Mouse (Mus musculus) forebrain, postnatal 0 days (tissue): ENCODE data around the gene Lgals4. TPM values are rescaled to one million over a fixed set of nuclear protein-coding genes. Genes with fewer than 3 reads are reported as not detected.

ENCODE experiments used
- ATAC-seq: fragments of 200-750 bp; cut with Nextera tagmentation; 2 replicates; pipeline ENCODE4 v1.8.0; 2017; ENCODE audit warnings: mild to moderate bottlenecking, moderate library complexity
- DNase-seq: peaks from one replicate; pipeline ENCODE4 v3.0.0-alpha.2; 2015
- H3K27ac ChIP-seq: fragments of 300-500 bp; sonication (generic); 2 replicates; pipeline ENCODE4 v1.5.1; 2014; ENCODE audit warnings: low read depth, mild to moderate bottlenecking, antibody characterized with exemption, low read length, moderate library complexity, mixed read lengths
- H3K27me3 ChIP-seq: fragments of 300-500 bp; sonication (generic); 2 replicates; pipeline ENCODE4 v1.6.1; 2014; ENCODE audit warnings: mild to moderate bottlenecking, low read length, mixed read lengths; ENCODE audit not compliant: insufficient read depth
- H3K36me3 ChIP-seq: fragments of 300-500 bp; sonication (generic); 2 replicates; pipeline ENCODE4 v1.6.1; 2014; ENCODE audit warnings: mild to moderate bottlenecking, moderate library complexity; ENCODE audit not compliant: insufficient read depth
- H3K4me1 ChIP-seq: fragments of 300-500 bp; sonication (generic); 2 replicates; pipeline ENCODE4 v1.6.1; 2014; ENCODE audit warnings: antibody characterized with exemption; ENCODE audit not compliant: insufficient read depth
- H3K4me2 ChIP-seq: fragments of 300-500 bp; sonication (generic); 2 replicates; pipeline ENCODE4 v1.6.1; 2014; ENCODE audit warnings: low read depth, mild to moderate bottlenecking, moderate library complexity
- H3K4me3 ChIP-seq: fragments of 300-500 bp; sonication (generic); 2 replicates; pipeline ENCODE4 v1.5.1; 2014; ENCODE audit warnings: low read depth, low read length, mixed read lengths
- H3K9ac ChIP-seq: fragments of 300-500 bp; sonication (generic); 2 replicates; pipeline ENCODE4 v1.6.1; 2014; ENCODE audit warnings: mild to moderate bottlenecking
- H3K9me3 ChIP-seq: fragments of 300-500 bp; sonication (generic); 2 replicates; pipeline ENCODE4 v1.6.1; 2016; ENCODE audit warnings: low read length
- CTCF ChIP-seq: sonication (generic); IDR thresholded peaks from 2 replicates; pipeline ENCODE4 v1.5.1; 2016; ENCODE audit warnings: antibody characterized with exemption, control low read depth, low read depth
- WGBS: fragments of 180-500 bp; shearing (Covaris S2); extraction: QIAGEN DNeasy Blood & Tissue Kit; methylation state at CpG from one replicate; pipeline ENCODE4 v1.1.7; 2014; 5-methylcytosine and 5-hydroxymethylcytosine counted together
- polyA plus RNA-seq: library from polyadenylated mRNA; unstranded; fragments of >200 nt; fragmentation: Nextera tagmentation; extraction: Ambion mirVana; gene quantifications from 2 replicates; pipeline ENCODE4 v1.2.1, GENCODE M21; 2015
- total RNA-seq: library from RNA; depleted of rRNA; stranded (reverse); fragments of >200 nt; gene quantifications from 2 replicates; pipeline ENCODE4 v1.2.3, GENCODE M21; 2014

Gene Lgals4
- total and polyA plus RNA-seq, 2 experiments from 2014 or later = 2.4 to 3.5 TPM

- no peaks in the 10 kb centered on the region for H3K9me3 ChIP-seq
- H3K4me2 ChIP-seq = peak within 1 kb of the TSS; percentile 95
- WGBS = 4% methylated on average over 35 of the region's 35 CpGs
- H3K36me3 ChIP-seq = peaks cover 3% of the 10 kb centered on the region
- ATAC-seq = no peak
- H3K4me1 ChIP-seq = peaks cover 16% of the 10 kb centered on the region
- no peak for TF ChIP-seq CTCF
- H3K27ac ChIP-seq = peak within 1 kb of the TSS; percentile 99
- peak; percentile 72 for DNase-seq
- peak within 1 kb of the TSS; percentile 90 for H3K4me3 ChIP-seq
- no peaks in the 10 kb centered on the region for H3K27me3 ChIP-seq
- peak within 1 kb of the TSS; percentile 83 for H3K9ac ChIP-seq
These were observed 25.3 kb upstream of the Lgals4 start, which contains the start of gene Hnrnpl for GRCm38 (mm10) chr7:28808221-28808941. TSS of gene Hnrnpl (plus strand) at chr7:28808541.

GRCm38 (mm10) chr7:28808957-28809393 is 24.7 kb upstream of the Lgals4 start:
- Histone ChIP-seq H3K27ac (peak overlapping the region; percentile 99), H3K4me1 (peaks cover 16% of the 10 kb centered on the region), H3K27me3 (no peaks in the 10 kb centered on the region), H3K9ac (peak overlapping the region; percentile 83), H3K36me3 (peaks cover 9% of the 10 kb centered on the region), H3K4me3 (peak overlapping the region; percentile 90), H3K9me3 (no peaks in the 10 kb centered on the region), H3K4me2 (peak overlapping the region; percentile 95)
- TF ChIP-seq CTCF = no peak
- peak; percentile 96 for DNase-seq
- ATAC-seq = peak; percentile 36
- WGBS = under 1% methylated on average over 30 of the region's 32 CpGs

GRCm38 (mm10) chr7:28809401-28810089 is 24.1 kb upstream of the Lgals4 start:
- WGBS = 1% methylated on average over 35 of the region's 35 CpGs
- H3K9me3 ChIP-seq = no peaks in the 10 kb centered on the region
- H3K9ac ChIP-seq = peak overlapping the region; percentile 83
- H3K4me3 ChIP-seq = peak overlapping the region; percentile 90
- peak overlapping the region; percentile 99 for H3K27ac ChIP-seq
- TF ChIP-seq CTCF = peak; percentile 1; the same call in 1 of the 2 replicates
- peaks cover 15% of the 10 kb centered on the region for H3K36me3 ChIP-seq
- H3K27me3 ChIP-seq = no peaks in the 10 kb centered on the region
- H3K4me1 ChIP-seq = peaks cover 16% of the 10 kb centered on the region
- H3K4me2 ChIP-seq = peak overlapping the region; percentile 95
- no peak for DNase-seq
- ATAC-seq = peak; percentile 4; the same call in 1 of the 2 replicates

- ATAC-seq (peak; percentile 93), DNase-seq (peak; percentile 99)
- peak overlapping the region; percentile 97 for H3K4me3 ChIP-seq
- H3K9me3 ChIP-seq = no peaks in the 10 kb centered on the region
- H3K27ac ChIP-seq = peak overlapping the region; percentile 99
- peak overlapping the region; percentile 95 for H3K4me2 ChIP-seq
- H3K4me1 ChIP-seq = peaks cover 16% of the 10 kb centered on the region
- TF ChIP-seq CTCF = peak; percentile 72
- H3K36me3 ChIP-seq = peaks cover 23% of the 10 kb centered on the region
- H3K27me3 ChIP-seq = no peaks in the 10 kb centered on the region
- H3K9ac ChIP-seq = peak overlapping the region; percentile 96
- WGBS = under 1% methylated on average over 67 of the region's 70 CpGs
These were observed 23.3 kb upstream of the Lgals4 start for GRCm38 (mm10) chr7:28810107-28811066.

- peak overlapping the region; percentile 97 for H3K4me3 ChIP-seq
- H3K4me1 ChIP-seq = peaks cover 16% of the 10 kb centered on the region
- TF ChIP-seq CTCF = no peak
- peak overlapping the region; percentile 96 for H3K9ac ChIP-seq
- peak; percentile 98 for DNase-seq
- H3K27ac ChIP-seq = peak overlapping the region; percentile 99
- H3K36me3 ChIP-seq = peaks cover 32% of the 10 kb centered on the region
- no peaks in the 10 kb centered on the region for H3K9me3 ChIP-seq
- peak; percentile 42 for ATAC-seq
- peak overlapping the region; percentile 69 for H3K4me2 ChIP-seq
- no peaks in the 10 kb centered on the region for H3K27me3 ChIP-seq
- under 1% methylated on average over 40 of the region's 40 CpGs for WGBS
These were observed 22.4 kb upstream of the Lgals4 start for GRCm38 (mm10) chr7:28811228-28811627.

- peak overlapping the region; percentile 97 for H3K4me3 ChIP-seq
- H3K27ac ChIP-seq = peak overlapping the region; percentile 99
- H3K36me3 ChIP-seq = peaks cover 37% of the 10 kb centered on the region
- DNase-seq = no peak
- no peaks in the 10 kb centered on the region for H3K9me3 ChIP-seq
- WGBS = 8% methylated on average over 7 of the region's 7 CpGs
- no peak for ATAC-seq
- peak overlapping the region; percentile 69 for H3K4me2 ChIP-seq
- H3K9ac ChIP-seq = peak overlapping the region; percentile 96
- peaks cover 16% of the 10 kb centered on the region for H3K4me1 ChIP-seq
- TF ChIP-seq CTCF = no peak
- H3K27me3 ChIP-seq = no peaks in the 10 kb centered on the region
These were observed 21.9 kb upstream of the Lgals4 start for GRCm38 (mm10) chr7:28811640-28812275.
